Mouse (Mus musculus) C2C12 (cell line): ENCODE measurements around the gene Ccni. TPM values are rescaled to one million over a fixed set of nuclear protein-coding genes. Genes with fewer than 3 reads are reported as not detected.

ENCODE experiments used
- H3K27me3 ChIP-seq: one replicate; pipeline ENCODE4 v1.6.1; 2011; ENCODE audit not compliant: control insufficient read depth, insufficient read depth, insufficient read length
- H3K36me3 ChIP-seq: one replicate; pipeline ENCODE4 v1.6.1; 2011; ENCODE audit not compliant: control insufficient read depth, insufficient read depth
- H3K4me3 ChIP-seq: one replicate; pipeline ENCODE4 v1.5.1; 2011; ENCODE audit warnings: mild to moderate bottlenecking, control low read depth; ENCODE audit not compliant: poor library complexity, insufficient read depth, severe bottlenecking
- H3K79me2 ChIP-seq: one replicate; pipeline ENCODE4 v1.6.1; 2011; ENCODE audit not compliant: control insufficient read depth, insufficient read depth
- H3K79me3 ChIP-seq: one replicate; pipeline ENCODE4 v1.6.1; 2011; ENCODE audit warnings: low read depth, control low read depth
- H3ac ChIP-seq: one replicate; pipeline ENCODE3; 2011; ENCODE audit warnings: low read depth; ENCODE audit not compliant: control insufficient read depth, insufficient read length
- CEBPB ChIP-seq: IDR thresholded peaks from one replicate; pipeline ENCODE4 v1.6.1; 2011; ENCODE audit warnings: low read depth, mild to moderate bottlenecking, control low read depth, moderate library complexity
- CTCF ChIP-seq: IDR thresholded peaks from one replicate; pipeline ENCODE4 v1.5.1; 2011; ENCODE audit not compliant: control insufficient read depth, insufficient read depth, insufficient read length
- FOSL1 ChIP-seq: IDR thresholded peaks from one replicate; pipeline ENCODE4 v1.8.0; 2011; ENCODE audit warnings: mild to moderate bottlenecking, low read length; ENCODE audit not compliant: poor library complexity, insufficient read depth, severe bottlenecking
- MAX ChIP-seq: IDR thresholded peaks from one replicate; pipeline ENCODE4 v1.6.1; 2011; ENCODE audit warnings: mild to moderate bottlenecking, control low read depth
- MYOD1 ChIP-seq: IDR thresholded peaks from one replicate; pipeline ENCODE4 v1.6.1; 2011; ENCODE audit warnings: low read depth; ENCODE audit not compliant: control insufficient read depth, insufficient read length
- MYOG ChIP-seq: IDR thresholded peaks from one replicate; pipeline ENCODE4 v1.6.1; 2011; ENCODE audit not compliant: control insufficient read depth, insufficient read length; ENCODE audit errors: extremely low read depth
- USF1 ChIP-seq: IDR thresholded peaks from one replicate; pipeline ENCODE4 v1.6.1; 2011; ENCODE audit warnings: low read depth, mild to moderate bottlenecking, control low read depth, moderate library complexity
- polyA plus RNA-seq: library from polyadenylated mRNA; unstranded; fragments of >200 nt; fragmentation: generic; extraction: Trizol; gene quantifications from one replicate; pipeline ENCODE4 v1.2.1, GENCODE M21; 2012; ENCODE audit warnings: missing spikeins

The Ccni gene
- polyA plus RNA-seq, 1 experiment = 82.3 TPM

DNA sequence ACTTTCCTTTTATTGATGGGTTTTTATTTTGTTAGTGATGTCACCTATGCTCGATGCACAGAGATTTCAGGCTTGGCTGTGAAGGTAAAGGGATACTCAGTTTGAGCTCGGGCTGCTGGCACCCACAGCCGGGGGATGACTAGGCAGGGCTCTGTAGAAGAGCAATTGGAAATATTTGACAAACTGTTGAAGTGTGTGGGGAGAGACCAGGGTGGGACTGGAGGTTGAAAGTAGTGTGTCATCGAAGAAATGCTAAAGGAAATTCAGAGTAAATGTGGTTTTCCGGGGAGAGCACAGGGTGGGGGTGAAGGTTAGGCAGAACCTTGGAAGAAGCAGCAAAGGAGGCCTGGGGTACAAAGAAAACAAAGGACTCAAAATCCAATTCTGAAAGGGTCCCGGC lies 54.3 kb downstream of the Ccni start:
- Histone ChIP-seq H3K79me3 (peaks cover 6% of the 10 kb centered on the region), H3K27me3 (no peaks in the 10 kb centered on the region), H3K36me3 (peaks cover 89% of the 10 kb centered on the region), H3K79me2 (peaks cover 22% of the 10 kb centered on the region), H3K4me3 (no peak overlapping the region), H3ac (no peak overlapping the region)
- TF ChIP-seq CTCF = no peak
- no peak for TF ChIP-seq MYOD1
- no peak for TF ChIP-seq USF1
- no peak for TF ChIP-seq MYOG
- TF ChIP-seq CEBPB = no peak
- TF ChIP-seq FOSL1 = no peak
- TF ChIP-seq MAX = no peak

DNA sequence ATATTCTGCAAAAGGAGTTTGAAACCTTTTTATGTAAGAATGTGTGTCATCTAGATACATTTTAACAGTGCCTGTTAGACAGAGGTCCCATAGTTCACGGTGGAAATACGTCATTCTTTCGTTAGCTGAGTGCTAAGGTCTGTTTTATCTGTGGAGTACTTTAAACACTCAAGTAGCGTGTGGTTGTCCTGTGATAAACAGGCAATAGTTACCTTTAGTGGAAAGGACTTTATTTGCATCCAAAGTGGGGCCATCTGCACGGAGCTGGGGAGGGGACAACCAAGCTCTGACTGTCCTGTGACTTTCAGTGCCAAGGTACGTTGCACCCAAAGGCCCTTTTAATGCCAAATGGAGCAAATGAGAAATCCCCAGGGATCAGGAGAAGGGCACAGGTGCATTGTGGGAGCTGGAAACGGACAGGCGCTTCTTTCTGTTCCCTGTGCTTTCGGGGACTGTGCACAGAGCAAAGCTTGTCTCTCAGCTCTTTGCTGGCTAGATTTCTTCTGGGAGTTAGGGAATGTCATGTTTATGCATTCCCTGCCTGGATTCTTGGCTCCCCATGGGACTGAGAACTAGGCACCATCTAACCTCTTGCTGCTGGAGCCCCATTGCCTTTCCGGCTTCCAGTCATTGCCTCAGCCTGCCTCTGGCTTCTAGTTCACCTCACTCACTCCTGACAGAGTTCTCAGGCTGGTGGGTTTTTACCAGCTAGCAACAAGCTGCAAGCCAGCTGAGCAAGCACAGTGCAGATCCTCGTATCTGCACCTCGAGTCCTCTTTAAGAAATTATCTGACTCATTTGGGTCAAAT lies 56.1 kb downstream of the Ccni start:
- Histone ChIP-seq H3K79me2 (peaks cover 40% of the 10 kb centered on the region), H3K27me3 (no peaks in the 10 kb centered on the region), H3K4me3 (no peak overlapping the region), H3K79me3 (peaks cover 12% of the 10 kb centered on the region), H3K36me3 (peaks cover 85% of the 10 kb centered on the region), H3ac (no peak overlapping the region)
- TF ChIP-seq FOSL1 (no peak), CTCF (no peak), CEBPB (no peak), MAX (no peak), MYOD1 (no peak), USF1 (no peak), MYOG (no peak)

DNA sequence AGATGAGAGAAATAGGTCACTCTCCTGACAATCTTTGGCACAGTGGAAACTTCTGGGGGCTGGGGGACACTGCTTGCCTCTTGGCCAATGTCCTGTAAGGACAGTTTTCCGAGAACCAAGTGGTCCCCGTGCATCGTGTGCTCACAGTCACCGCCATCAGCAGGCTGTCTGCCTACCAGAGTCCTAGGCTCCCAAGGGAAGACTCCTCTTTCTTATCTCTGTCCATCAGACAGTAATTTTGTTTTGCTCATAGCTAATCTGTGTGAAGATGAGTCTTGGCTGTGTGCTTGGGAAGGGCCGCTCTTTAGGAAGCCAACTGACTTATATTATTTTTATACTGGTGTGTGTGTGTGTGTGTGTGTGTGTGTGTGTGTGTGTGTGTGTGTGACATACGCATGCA lies 60.8 kb downstream of the Ccni start:
- H3K79me3 ChIP-seq = peaks cover 16% of the 10 kb centered on the region
- no peak overlapping the region for H3K4me3 ChIP-seq
- no peaks in the 10 kb centered on the region for H3K27me3 ChIP-seq
- TF ChIP-seq FOSL1 (no peak), CTCF (no peak)
- peaks cover 67% of the 10 kb centered on the region for H3K36me3 ChIP-seq
- H3ac ChIP-seq = no peak overlapping the region
- peaks cover 52% of the 10 kb centered on the region for H3K79me2 ChIP-seq

DNA sequence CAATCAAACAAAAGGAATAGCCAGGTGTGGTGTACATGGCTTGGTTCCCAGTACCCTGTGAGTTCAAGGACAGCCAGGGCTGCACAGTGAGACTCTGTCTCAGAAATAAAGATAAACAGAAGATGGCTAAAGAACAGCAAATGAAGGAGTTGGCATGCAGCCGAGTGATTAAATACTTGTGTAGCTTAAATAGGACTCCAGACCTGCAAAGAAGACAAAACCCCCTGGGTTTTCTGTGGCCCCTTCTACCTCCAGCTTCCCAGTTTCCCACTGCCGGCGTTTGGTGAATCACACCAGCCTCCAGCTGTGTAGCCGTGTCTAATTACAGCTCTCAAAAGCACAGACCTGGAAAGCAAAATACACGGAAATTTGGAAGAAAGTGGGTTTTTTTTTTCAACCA lies 61.4 kb downstream of the Ccni start:
- Histone ChIP-seq H3K36me3 (peaks cover 65% of the 10 kb centered on the region), H3K4me3 (no peak overlapping the region), H3K79me2 (peaks cover 52% of the 10 kb centered on the region), H3K79me3 (peaks cover 16% of the 10 kb centered on the region), H3K27me3 (no peaks in the 10 kb centered on the region), H3ac (no peak overlapping the region)
- TF ChIP-seq CTCF = no peak
- TF ChIP-seq MYOD1 = no peak

DNA sequence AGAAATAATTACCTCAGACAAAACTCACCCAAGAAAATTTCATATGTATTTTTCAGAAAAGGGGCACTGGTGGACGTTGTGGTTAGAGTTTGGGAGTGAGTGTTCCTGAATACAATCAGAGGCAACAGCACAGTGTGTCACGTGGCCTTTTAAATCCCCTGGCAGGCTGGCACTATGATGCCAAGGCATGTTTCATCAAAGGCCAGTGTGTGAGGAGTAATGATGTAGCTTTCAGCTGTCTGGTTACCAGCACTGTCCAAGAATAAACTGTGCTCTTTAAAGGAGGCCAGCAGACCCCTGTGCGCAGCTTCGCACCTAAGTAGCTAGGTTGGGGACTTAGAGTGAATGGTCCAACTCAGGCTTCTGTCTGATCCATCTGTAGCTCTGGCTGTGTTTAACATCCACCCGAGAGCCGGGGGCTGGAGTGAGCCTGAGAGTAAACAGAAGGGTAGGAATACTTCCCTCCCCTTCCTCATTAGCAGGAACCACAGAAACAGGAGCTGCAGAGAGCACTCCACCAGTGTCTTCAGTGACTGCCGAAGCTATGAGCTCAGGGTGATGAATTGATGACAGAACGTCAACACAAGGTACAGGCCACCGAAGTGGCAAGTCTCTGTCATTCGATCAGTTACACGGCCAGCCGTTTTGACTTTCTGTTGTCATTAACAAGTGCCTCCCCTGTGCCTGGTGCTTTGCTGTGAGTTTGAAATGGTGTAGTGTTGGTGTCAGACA lies 62.8 kb downstream of the Ccni start:
- peak; percentile 38 for TF ChIP-seq USF1
- no peak for TF ChIP-seq MAX
- Histone ChIP-seq H3K79me3 (peaks cover 17% of the 10 kb centered on the region), H3K79me2 (peaks cover 63% of the 10 kb centered on the region), H3K4me3 (no peak overlapping the region), H3K27me3 (no peaks in the 10 kb centered on the region), H3K36me3 (peaks cover 57% of the 10 kb centered on the region), H3ac (no peak overlapping the region)

DNA sequence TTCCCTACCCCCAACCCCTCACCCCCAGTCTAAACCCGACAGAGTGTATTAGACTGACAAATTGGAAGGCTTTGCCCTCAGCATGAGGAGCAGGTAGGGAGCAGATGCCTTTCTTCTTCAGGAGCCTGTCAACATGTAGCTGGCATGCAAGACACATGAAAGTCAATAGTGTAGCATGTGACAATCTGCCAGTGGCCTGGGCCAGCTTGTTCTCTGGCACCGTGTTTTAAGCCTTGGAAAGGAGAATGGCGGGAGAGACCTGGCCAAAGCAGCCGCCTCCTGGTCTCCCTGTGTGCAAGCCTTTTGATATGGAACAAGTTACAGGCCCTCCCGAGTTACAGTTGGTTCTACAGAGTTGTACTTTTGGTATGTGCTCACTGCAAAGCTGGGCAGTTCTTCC lies 65.5 kb downstream of the Ccni start:
- Histone ChIP-seq H3K27me3 (no peaks in the 10 kb centered on the region), H3K36me3 (peaks cover 45% of the 10 kb centered on the region), H3ac (no peak overlapping the region), H3K79me3 (peaks cover 34% of the 10 kb centered on the region), H3K4me3 (no peak overlapping the region), H3K79me2 (peaks cover 68% of the 10 kb centered on the region)
- TF ChIP-seq CTCF (no peak), MYOG (no peak), FOSL1 (no peak), USF1 (no peak), CEBPB (no peak), MYOD1 (no peak), MAX (no peak)
